Mouse (Mus musculus) ES-Bruce4 (cell line): ENCODE data around the gene Gpat3. TPM values are rescaled to one million over a fixed set of nuclear protein-coding genes. Genes with fewer than 3 reads are reported as not detected.

Experiments used
- H3K27ac ChIP-seq: 2 replicates; pipeline ENCODE4 v1.5.1; 2012; ENCODE audit warnings: low read length, inconsistent platforms; ENCODE audit not compliant: insufficient read depth
- H3K27me3 ChIP-seq: 2 replicates; pipeline ENCODE4 v1.6.1; 2012; ENCODE audit warnings: mild to moderate bottlenecking, low read length, inconsistent platforms; ENCODE audit not compliant: control insufficient read depth, poor library complexity, insufficient read depth, severe bottlenecking
- H3K36me3 ChIP-seq: 2 replicates; pipeline ENCODE4 v1.6.1; 2012; ENCODE audit warnings: inconsistent platforms, mild to moderate bottlenecking, low read length, moderate library complexity; ENCODE audit not compliant: control insufficient read depth, poor library complexity, insufficient read depth, severe bottlenecking
- H3K4me1 ChIP-seq: one replicate; pipeline ENCODE4 v1.8.1; 2011; ENCODE audit warnings: low read length; ENCODE audit not compliant: control insufficient read depth, insufficient read depth
- H3K4me3 ChIP-seq: 2 replicates; pipeline ENCODE4 v1.5.1; 2011; ENCODE audit warnings: low read depth, mild to moderate bottlenecking, low read length
- H3K9ac ChIP-seq: 2 replicates; pipeline ENCODE4 v1.6.1; 2012; ENCODE audit warnings: low read depth, mild to moderate bottlenecking, inconsistent platforms; ENCODE audit not compliant: poor library complexity, severe bottlenecking
- H3K9me3 ChIP-seq: replicated peaks from 2 replicates; pipeline ENCODE4 v1.6.1; 2012; ENCODE audit warnings: mild to moderate bottlenecking, low read length, inconsistent platforms; ENCODE audit not compliant: control insufficient read depth, poor library complexity, insufficient read depth, severe bottlenecking
- CTCF ChIP-seq: IDR thresholded peaks from one replicate; pipeline ENCODE4 v1.8.1; 2011; ENCODE audit warnings: low read depth, low read length
- EP300 ChIP-seq: IDR thresholded peaks from 2 replicates; pipeline ENCODE4 v1.6.1; 2011; ENCODE audit warnings: low read depth, low read length; ENCODE audit not compliant: insufficient read depth
- POLR2A ChIP-seq: IDR thresholded peaks from one replicate; pipeline ENCODE4 v1.8.1; 2011; ENCODE audit warnings: low read length; ENCODE audit not compliant: insufficient read depth
- polyA plus RNA-seq: library from polyadenylated mRNA; stranded (reverse); fragments of >200 nt; gene quantifications from 2 replicates; pipeline ENCODE4 v1.2.4, GENCODE M21; 2011; ENCODE audit warnings: low read depth; ENCODE audit not compliant: missing spikeins, insufficient read depth, insufficient read length

Gene Gpat3
- polyA plus RNA-seq, 1 experiment: 8.2 TPM

DNA sequence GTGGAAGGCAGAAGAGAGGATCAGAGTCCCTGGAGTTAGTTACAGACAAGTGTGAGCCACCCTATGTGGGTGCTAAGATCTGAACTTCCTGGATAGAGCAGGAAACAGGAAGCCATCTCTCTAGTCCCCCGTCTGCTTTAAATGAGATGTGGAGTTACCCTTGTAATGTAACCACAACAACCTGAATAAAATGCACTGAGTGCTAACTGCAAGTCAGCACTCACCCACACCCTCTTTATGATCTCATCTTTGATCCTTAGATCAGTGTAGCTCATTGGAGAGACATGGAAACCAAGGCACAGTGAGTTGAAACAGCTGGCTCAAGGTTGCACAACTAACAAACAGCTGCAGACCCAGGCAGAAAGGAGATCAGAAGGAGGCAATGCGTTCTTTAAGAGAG, 84.2 kb downstream of the Gpat3 start:
- Histone ChIP-seq H3K4me3 (no peak overlapping the region), H3K27ac (no peak overlapping the region), H3K4me1 (no peaks in the 10 kb centered on the region), H3K27me3 (no peaks in the 10 kb centered on the region), H3K9ac (no peak overlapping the region), H3K9me3 (no peaks in the 10 kb centered on the region), H3K36me3 (no peaks in the 10 kb centered on the region)
- no peak for TF ChIP-seq POLR2A
- no peak for TF ChIP-seq EP300
- no peak for TF ChIP-seq CTCF

DNA sequence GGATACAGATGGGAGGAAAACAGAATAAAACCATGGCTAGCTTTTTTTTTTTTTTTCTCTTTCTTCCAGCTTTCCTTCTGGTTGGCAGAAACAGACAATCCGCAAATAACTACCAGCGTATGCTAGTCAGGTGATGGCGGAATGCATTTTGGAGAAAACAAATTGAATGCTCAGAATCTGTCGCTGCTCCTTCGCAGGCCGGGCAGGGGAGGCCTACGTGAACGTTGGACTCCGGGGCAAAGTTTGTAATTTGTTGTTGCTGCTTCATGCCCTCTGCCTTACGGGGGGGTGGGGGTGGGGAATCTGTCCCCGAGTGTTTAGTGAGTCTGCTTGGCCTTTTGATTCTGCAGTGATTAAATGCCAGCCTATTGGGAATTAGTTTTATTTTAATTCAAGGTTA, 98.2 kb downstream of the Gpat3 start:
- no peaks in the 10 kb centered on the region for H3K9me3 ChIP-seq
- no peak overlapping the region for H3K27ac ChIP-seq
- H3K4me1 ChIP-seq: no peaks in the 10 kb centered on the region
- TF ChIP-seq CTCF (no peak), EP300 (no peak), POLR2A (no peak)
- H3K4me3 ChIP-seq: no peak overlapping the region
- H3K9ac ChIP-seq: no peak overlapping the region
- no peaks in the 10 kb centered on the region for H3K27me3 ChIP-seq
- no peaks in the 10 kb centered on the region for H3K36me3 ChIP-seq

GRCm38 (mm10) chr5:100945336-100945735, 99.8 kb downstream of the Gpat3 start:
- no peaks in the 10 kb centered on the region for H3K9me3 ChIP-seq
- no peaks in the 10 kb centered on the region for H3K36me3 ChIP-seq
- no peak overlapping the region for H3K4me3 ChIP-seq
- no peak for TF ChIP-seq CTCF
- no peak for TF ChIP-seq EP300
- no peak for TF ChIP-seq POLR2A
- H3K27ac ChIP-seq: no peak overlapping the region
- H3K27me3 ChIP-seq: no peaks in the 10 kb centered on the region
- H3K9ac ChIP-seq: no peak overlapping the region
- no peaks in the 10 kb centered on the region for H3K4me1 ChIP-seq

Other genes with a start within 250 kb of the Gpat3 start
- 48.0 and 57.3 TPM in 2 replicates for gene Coq2, start 170.6 kb upstream of the Gpat3 start, polyA plus RNA-seq
- 0.29 TPM in 1 of 2 replicates, not detected in the other for gene Hpse, start 126.0 kb upstream of the Gpat3 start, polyA plus RNA-seq
- gene Helq, start 47.1 kb upstream of the Gpat3 start, polyA plus RNA-seq: 27.2 and 37.6 TPM in 2 replicates
- 79.1 and 93.6 TPM in 2 replicates for gene Mrps18c, start 47.1 kb upstream of the Gpat3 start, polyA plus RNA-seq
- 32.9 and 37.4 TPM in 2 replicates for gene Abraxas1, start 24.7 kb upstream of the Gpat3 start, polyA plus RNA-seq